Mouse (Mus musculus) hindbrain, postnatal 0 days (tissue): ENCODE data around the gene Abraxas2. TPM values are rescaled to one million over a fixed set of nuclear protein-coding genes. Genes with fewer than 3 reads are reported as not detected.

ENCODE experiments used
- ATAC-seq: fragments of 200-750 bp; cut with Nextera tagmentation; 2 replicates; pipeline ENCODE4 v1.8.0; 2017; ENCODE audit warnings: mild to moderate bottlenecking, moderate TSS enrichment, moderate library complexity
- DNase-seq: peaks from one replicate; pipeline ENCODE4 v3.0.0-alpha.2; 2015; ENCODE audit warnings: low spot score
- H3K27ac ChIP-seq: fragments of 300-500 bp; sonication (generic); 2 replicates; pipeline ENCODE4 v1.5.1; 2014; ENCODE audit warnings: mild to moderate bottlenecking
- H3K27me3 ChIP-seq: fragments of 300-500 bp; sonication (generic); 2 replicates; pipeline ENCODE4 v1.6.1; 2014; ENCODE audit warnings: low read length, mixed read lengths; ENCODE audit not compliant: insufficient read depth
- H3K36me3 ChIP-seq: fragments of 300-500 bp; sonication (generic); 2 replicates; pipeline ENCODE4 v1.6.1; 2014; ENCODE audit warnings: low read length, mixed read lengths; ENCODE audit not compliant: insufficient read depth
- H3K4me1 ChIP-seq: fragments of 300-500 bp; sonication (generic); 2 replicates; pipeline ENCODE4 v1.6.1; 2014; ENCODE audit warnings: antibody characterized with exemption, low read length, mixed read lengths; ENCODE audit not compliant: insufficient read depth
- H3K4me2 ChIP-seq: fragments of 300-500 bp; sonication (generic); 2 replicates; pipeline ENCODE4 v1.6.1; 2014; ENCODE audit warnings: low read depth, mild to moderate bottlenecking, low read length, moderate library complexity, mixed read lengths
- H3K4me3 ChIP-seq: fragments of 300-500 bp; sonication (generic); 2 replicates; pipeline ENCODE4 v1.5.1; 2014; ENCODE audit warnings: low read length
- H3K9ac ChIP-seq: fragments of 300-500 bp; sonication (generic); replicated peaks from 2 replicates; pipeline ENCODE4 v1.6.1; 2014; ENCODE audit warnings: mild to moderate bottlenecking, low read length, moderate library complexity, mixed read lengths
- H3K9me3 ChIP-seq: fragments of 300-500 bp; sonication (generic); 2 replicates; pipeline ENCODE4 v1.6.1; 2016; ENCODE audit warnings: low read length, mixed read lengths
- CTCF ChIP-seq: IDR thresholded peaks from 2 replicates; pipeline ENCODE4 v1.5.1; 2016; ENCODE audit warnings: antibody characterized with exemption, control low read depth, low read depth
- WGBS: fragments of 180-500 bp; shearing (Covaris S2); extraction: QIAGEN DNeasy Blood & Tissue Kit; methylation state at CpG from one replicate; pipeline ENCODE4 v1.1.7; 2014; 5-methylcytosine and 5-hydroxymethylcytosine counted together
- polyA plus RNA-seq: library from polyadenylated mRNA; unstranded; fragments of >200 nt; fragmentation: Nextera tagmentation; extraction: Ambion mirVana; gene quantifications from 2 replicates; pipeline ENCODE4 v1.2.1, GENCODE M21; 2015
- total RNA-seq: library from RNA; depleted of rRNA; stranded (reverse); fragments of >200 nt; gene quantifications from 2 replicates; pipeline ENCODE4 v1.2.3, GENCODE M21; 2014

Abraxas2 gene
- total and polyA plus RNA-seq, 2 experiments from 2014 or later = 22.2 to 33.1 TPM

DNA sequence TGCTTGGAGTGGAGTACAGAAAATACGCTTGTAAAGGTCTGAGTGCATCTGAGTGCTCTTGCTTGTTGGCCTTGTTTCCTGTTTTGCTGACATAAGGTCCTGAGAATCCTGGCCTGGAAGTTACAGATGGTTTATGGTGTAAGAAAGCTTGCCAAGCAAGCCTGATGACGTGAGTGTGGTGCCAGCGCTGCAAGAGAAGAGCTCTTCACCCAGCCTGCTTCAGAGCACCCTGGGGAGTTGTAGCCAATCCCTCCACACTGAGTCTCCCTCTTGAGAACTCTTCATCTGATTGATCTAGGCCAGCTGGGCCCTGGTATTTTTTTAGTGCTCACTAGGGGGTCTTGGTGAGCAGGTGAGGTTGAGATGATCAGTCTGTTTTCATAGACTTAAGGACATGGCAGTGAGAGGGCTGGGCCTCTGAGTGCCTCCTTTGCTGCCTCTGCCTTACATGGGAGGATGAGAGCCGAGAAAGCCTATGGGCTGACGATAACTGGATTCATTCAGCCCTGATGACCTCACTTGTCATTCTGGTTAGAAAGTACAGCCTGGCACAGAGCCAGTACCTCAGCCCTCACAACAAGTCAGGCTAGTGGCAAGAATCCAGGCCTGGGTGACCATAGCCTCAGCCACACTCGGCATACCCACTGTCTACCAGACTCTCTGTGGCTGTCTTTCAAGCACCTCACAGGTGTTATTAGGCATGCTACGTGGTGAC lies 36.0 kb downstream of the Abraxas2 start:
- Histone ChIP-seq H3K4me1 (no peaks in the 10 kb centered on the region), H3K36me3 (no peaks in the 10 kb centered on the region), H3K9me3 (no peaks in the 10 kb centered on the region), H3K9ac (no peak overlapping the region), H3K27me3 (no peaks in the 10 kb centered on the region), H3K4me2 (no peak overlapping the region), H3K27ac (peak overlapping the region; percentile 41; the same call in 1 of the 2 replicates), H3K4me3 (no peak overlapping the region)
- 45% methylated on average over 7 of the region's 7 CpGs for WGBS
- peak; percentile 43 for DNase-seq
- no peak for TF ChIP-seq CTCF
- no peak for ATAC-seq

DNA sequence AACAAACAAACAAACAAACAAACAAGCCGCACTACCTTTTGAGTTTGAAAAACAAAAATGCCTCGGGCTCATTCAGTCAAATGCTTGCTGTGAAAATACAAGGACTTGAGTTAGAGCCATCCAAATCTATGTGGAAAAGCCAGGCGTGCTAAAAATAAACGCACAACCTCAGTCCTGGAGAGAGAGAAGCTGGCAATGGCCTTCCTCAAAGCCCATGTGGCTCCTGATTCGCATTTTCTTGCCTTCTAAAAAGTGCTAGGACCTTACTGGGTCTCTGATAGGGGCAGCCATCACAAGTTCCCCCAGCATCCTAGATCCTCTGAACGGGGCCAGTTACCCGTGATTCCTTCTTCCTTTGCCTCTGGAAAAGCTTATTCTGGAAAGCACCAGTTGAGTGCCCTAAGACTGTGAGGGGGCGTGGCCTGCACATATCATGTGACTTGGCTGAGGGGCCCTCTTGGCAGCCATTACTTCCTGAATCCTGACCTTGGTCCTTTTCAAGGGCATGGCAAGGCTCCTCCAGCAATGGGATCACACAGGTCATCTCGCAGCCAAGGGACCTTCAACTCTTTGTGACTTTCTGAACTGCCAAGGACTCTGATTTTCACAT lies 37.3 kb downstream of the Abraxas2 start:
- ATAC-seq (no peak), DNase-seq (no peak)
- Histone ChIP-seq H3K27ac (no peak overlapping the region), H3K36me3 (no peaks in the 10 kb centered on the region), H3K9me3 (no peaks in the 10 kb centered on the region), H3K4me3 (no peak overlapping the region), H3K9ac (no peak overlapping the region), H3K27me3 (no peaks in the 10 kb centered on the region), H3K4me2 (no peak overlapping the region), H3K4me1 (no peaks in the 10 kb centered on the region)
- 87% methylated on average over 9 of the region's 9 CpGs for WGBS
- TF ChIP-seq CTCF = no peak

DNA sequence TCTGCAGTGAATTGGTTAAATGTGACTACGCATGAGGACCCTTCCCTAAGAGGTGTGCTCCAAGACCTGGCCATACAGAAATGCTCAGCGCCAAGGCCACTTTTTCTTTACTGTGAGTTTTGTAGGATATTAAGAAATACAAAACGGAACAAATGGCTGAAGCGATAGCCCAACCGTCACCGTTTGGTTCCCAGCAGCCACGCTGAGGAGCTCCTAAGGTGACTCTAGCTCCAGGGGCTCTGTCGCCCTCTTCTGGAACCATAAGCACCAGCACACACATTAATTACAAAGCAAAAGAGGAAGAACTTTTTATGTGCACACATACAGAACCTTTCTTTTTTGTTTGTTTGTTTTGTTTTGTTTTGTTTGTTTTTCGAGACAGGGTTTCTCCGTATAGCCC lies 38.2 kb downstream of the Abraxas2 start:
- H3K27ac ChIP-seq = no peak overlapping the region
- H3K4me1 ChIP-seq = no peaks in the 10 kb centered on the region
- H3K4me2 ChIP-seq = no peak overlapping the region
- ATAC-seq = no peak
- H3K4me3 ChIP-seq = no peak overlapping the region
- H3K36me3 ChIP-seq = no peaks in the 10 kb centered on the region
- H3K9me3 ChIP-seq = no peaks in the 10 kb centered on the region
- no peak for TF ChIP-seq CTCF
- no peak overlapping the region for H3K9ac ChIP-seq
- 88% methylated on average over 10 of the region's 10 CpGs for WGBS
- no peak for DNase-seq
- H3K27me3 ChIP-seq = no peaks in the 10 kb centered on the region

DNA sequence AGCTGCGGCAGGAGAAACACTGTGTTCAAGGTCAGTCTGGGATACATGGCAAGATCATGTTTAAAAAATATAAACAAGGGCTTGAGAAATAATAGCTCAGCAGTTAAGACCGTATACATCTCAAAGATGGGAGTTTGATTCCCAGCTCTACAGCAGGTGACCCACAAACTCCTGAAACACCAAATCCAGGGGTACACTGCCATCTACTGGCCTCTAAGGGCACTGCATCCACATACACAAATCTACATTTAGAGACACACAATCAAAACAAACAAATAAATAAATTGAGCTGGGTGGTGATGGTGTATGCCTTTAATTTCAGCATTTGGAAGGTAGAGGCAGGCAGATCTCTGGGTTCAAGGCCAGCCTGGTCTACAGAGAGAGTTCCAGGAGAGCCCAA lies 39.2 kb downstream of the Abraxas2 start:
- ATAC-seq (no peak), DNase-seq (peak; percentile 16)
- Histone ChIP-seq H3K4me1 (no peaks in the 10 kb centered on the region), H3K4me3 (no peak overlapping the region), H3K9me3 (no peaks in the 10 kb centered on the region), H3K27me3 (no peaks in the 10 kb centered on the region), H3K27ac (no peak overlapping the region), H3K9ac (no peak overlapping the region), H3K4me2 (no peak overlapping the region), H3K36me3 (no peaks in the 10 kb centered on the region)
- peak; percentile 60 for TF ChIP-seq CTCF
- 88% methylated on average over 2 of the region's 2 CpGs for WGBS

DNA sequence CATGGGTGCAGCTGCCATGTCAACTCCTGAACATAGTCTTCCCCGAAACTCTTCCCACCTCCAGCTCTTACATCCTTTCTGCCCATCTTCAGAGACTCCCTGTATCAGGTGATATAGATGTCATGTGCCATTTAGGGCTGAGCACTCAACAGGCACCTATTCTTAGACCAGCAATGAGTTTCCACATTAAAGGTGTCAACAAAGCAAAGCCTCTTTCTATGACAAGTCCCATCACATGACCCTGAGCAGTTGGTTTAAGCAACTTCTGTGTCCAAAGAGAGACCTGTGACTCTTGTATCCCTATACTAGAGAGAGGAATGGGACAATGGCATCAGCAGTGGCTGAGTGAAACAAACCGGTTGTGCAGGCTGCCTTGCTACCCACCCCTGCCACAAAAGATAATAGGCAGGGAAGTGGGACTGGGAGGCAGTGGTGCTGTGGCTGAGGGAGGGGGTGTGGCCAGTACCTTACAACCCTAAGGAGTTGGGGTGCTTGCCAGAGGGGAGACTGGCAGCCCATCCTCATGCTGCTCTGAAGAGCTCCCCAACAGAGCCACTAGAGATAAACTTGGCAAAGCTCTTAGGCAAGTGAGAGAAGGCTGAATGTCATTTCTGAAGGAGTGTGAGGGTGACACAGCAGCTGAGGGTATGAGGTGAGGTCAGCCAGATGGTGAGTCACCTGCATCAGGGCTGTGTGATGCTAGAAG lies 42.0 kb downstream of the Abraxas2 start:
- no peak overlapping the region for H3K9ac ChIP-seq
- no peak for TF ChIP-seq CTCF
- H3K27ac ChIP-seq = no peak overlapping the region
- WGBS = 62% methylated on average over 2 of the region's 2 CpGs
- H3K4me3 ChIP-seq = no peak overlapping the region
- no peaks in the 10 kb centered on the region for H3K36me3 ChIP-seq
- no peak overlapping the region for H3K4me2 ChIP-seq
- ATAC-seq = no peak
- no peak for DNase-seq
- no peaks in the 10 kb centered on the region for H3K27me3 ChIP-seq
- H3K9me3 ChIP-seq = no peaks in the 10 kb centered on the region
- no peaks in the 10 kb centered on the region for H3K4me1 ChIP-seq

- 81% methylated on average over 3 of the region's 3 CpGs for WGBS
- DNase-seq (no peak), ATAC-seq (no peak)
- H3K27ac ChIP-seq = no peak overlapping the region
- no peaks in the 10 kb centered on the region for H3K27me3 ChIP-seq
- H3K9ac ChIP-seq = no peak overlapping the region
- H3K9me3 ChIP-seq = no peaks in the 10 kb centered on the region
- H3K4me1 ChIP-seq = no peaks in the 10 kb centered on the region
- H3K4me2 ChIP-seq = no peak overlapping the region
- H3K36me3 ChIP-seq = no peaks in the 10 kb centered on the region
- TF ChIP-seq CTCF = no peak
- no peak overlapping the region for H3K4me3 ChIP-seq
Observed at GRCm38 (mm10) chr7:132903796-132904195, 44.8 kb downstream of the Abraxas2 start.
